Mouse (Mus musculus) megakaryocyte, embryonic 14.5 days (primary cell): ENCODE measurements at regions not wholly inside any gene's neighbourhood (a gene's known extent, or its start where the extent isn't known, plus 50 kb on each side); places are given as distances from the start of the nearest gene placed in this dataset.

Experiments used
- FLI1 ChIP-seq: IDR thresholded peaks from 2 replicates; pipeline ENCODE4 v1.6.1; 2012; ENCODE audit warnings: low read length, inconsistent platforms, mixed read lengths
- GATA1 ChIP-seq: IDR thresholded peaks from 3 replicates; pipeline ENCODE4 v1.6.1; 2012; ENCODE audit warnings: mixed read lengths, low read length, inconsistent platforms, borderline replicate concordance

- TF ChIP-seq GATA1: no peak
- no peak for TF ChIP-seq FLI1
Measured at GRCm38 (mm10) chr1:150218802-150219201, 100.4 kb upstream of the Pdc start.
